ENCODE assay signal across 1 mouse cellular context in the genomic region with DNA sequence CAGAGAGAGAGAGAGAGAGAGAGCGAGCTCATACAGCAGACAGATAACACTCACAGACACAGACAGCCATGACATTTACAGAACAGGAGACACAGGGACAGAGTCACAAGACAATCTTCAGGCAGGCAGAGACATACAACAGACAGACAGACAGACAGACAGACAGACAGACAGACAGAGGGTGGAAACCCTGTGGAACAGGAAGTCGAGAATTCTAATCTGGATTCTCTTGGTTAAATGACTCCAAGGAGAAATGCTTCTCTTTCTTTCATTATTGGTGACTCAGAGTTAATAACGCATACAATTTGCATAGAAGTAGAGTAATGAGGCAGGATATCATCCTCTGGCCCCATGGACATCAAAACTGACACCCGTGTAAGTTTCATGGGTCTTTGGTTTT.
TF ChIP-seq lines count a peak whose summit lies in the region.

No protein-coding gene starts in this region.

TF ChIP-seq in MEL, 35 proteins besides CTCF, POLR2A, EP300 and RAD21 (continued from another document):
- no peak for TF ChIP-seq NRF1 (IDR thresholded peaks at IDR 0.05; ENCODE audit: insufficient read depth, low read depth, low read length, poor library complexity, severe bottlenecking)
- TF ChIP-seq BHLHE40 (IDR thresholded peaks at IDR 0.05; ENCODE audit: borderline replicate concordance, low read depth, low read length), result no peak
- no peak for TF ChIP-seq ELF1 (IDR thresholded peaks at IDR 0.05; ENCODE audit: low read depth, low read length)
- TF ChIP-seq ETS1 (IDR thresholded peaks at IDR 0.05; ENCODE audit: low read depth, low read length), result no peak
- no peak for TF ChIP-seq MYB (IDR thresholded peaks at IDR 0.05; ENCODE audit: low read depth, low read length)
- TF ChIP-seq TCF12 (IDR thresholded peaks at IDR 0.05; ENCODE audit: low read depth, low read length), result no peak
- TF ChIP-seq MEF2A (IDR thresholded peaks at IDR 0.05; ENCODE audit: extremely low read depth, insufficient replicate concordance, low read depth, low read length, poor library complexity, severe bottlenecking), result no peak
- TF ChIP-seq CHD1 (IDR thresholded peaks at IDR 0.05; ENCODE audit: low read depth, low read length), result no peak
- TF ChIP-seq CHD2 (IDR thresholded peaks at IDR 0.05; ENCODE audit: low read length), result no peak
- TF ChIP-seq MXI1 (IDR thresholded peaks at IDR 0.05; ENCODE audit: low read depth, low read length), result no peak
- no peak for TF ChIP-seq KAT2A (conservative IDR thresholded peaks at IDR 0.05; ENCODE audit: low read depth, low read length)
- no peak for TF ChIP-seq SMC3 (IDR thresholded peaks at IDR 0.05; ENCODE audit: low read depth, low read length)
- TF ChIP-seq MYC (IDR thresholded peaks at IDR 0.05; ENCODE audit: low read depth, low read length), result no peak
- TF ChIP-seq UBTF (IDR thresholded peaks at IDR 0.05; ENCODE audit: borderline replicate concordance, insufficient read depth, low read depth, low read length), result no peak
- TF ChIP-seq USF2 (IDR thresholded peaks at IDR 0.05; ENCODE audit: borderline replicate concordance in 1 of 2, insufficient read depth in 1 of 2, low read depth in 1 of 2, low read length in 2 of 2), result no peak
